8 mouse cellular contexts compared by ENCODE assay signal in genomic region chr8:84901752-84902151, GRCm38 (mm10). TPM values are rescaled to one million over a fixed set of nuclear protein-coding genes. Genes with fewer than 3 reads are reported as not detected.
DNase-seq lines count a peak whose midpoint lies in the region; ATAC-seq and TF ChIP-seq lines count a peak whose summit lies in the region.

Gene Klf1, plus strand, starts transcription at chr8:84901928.

- no peak within 1 kb of the TSS for H3K27ac ChIP-seq in forebrain, embryonic 16.5 days (ENCODE audit: low read length)
- H3K27ac ChIP-seq in macrophage = no peak within 1 kb of the TSS

- no peaks in the 10 kb centered on the region for H3K79me2 ChIP-seq in macrophage (ENCODE audit: inconsistent target)

- peak within 1 kb of the TSS; percentile 58 for H3K9ac ChIP-seq in forebrain, embryonic 16.5 days (replicated peaks; ENCODE audit: low read depth, low read length)

- peaks cover 46% of the 10 kb centered on the region for H3K4me1 ChIP-seq in E14TG2a.4 (replicated peaks; ENCODE audit: low read depth, low read length)
- peaks cover 10% of the 10 kb centered on the region for H3K4me1 ChIP-seq in forebrain, embryonic 16.5 days (replicated peaks; ENCODE audit: control insufficient read depth, insufficient read depth, low read length)

- no peaks in the 10 kb centered on the region for H3K9me3 ChIP-seq in E14TG2a.4 (ENCODE audit: low read length)
- no peaks in the 10 kb centered on the region for H3K9me3 ChIP-seq in forebrain, embryonic 16.5 days (ENCODE audit: control insufficient read depth, low read length)

- H3K27me3 ChIP-seq in E14TG2a.4 (ENCODE audit: insufficient read depth, low read length) = peaks cover 21% of the 10 kb centered on the region
- no peaks in the 10 kb centered on the region for H3K27me3 ChIP-seq in forebrain, embryonic 16.5 days (replicated peaks; ENCODE audit: control insufficient read depth, insufficient read depth, low read length)

- peak within 1 kb of the TSS; percentile 91 for H3K4me2 ChIP-seq in forebrain, embryonic 16.5 days (ENCODE audit: low read length)

- WGBS in forebrain, embryonic 16.5 days = 78% methylated on average over 3 of the region's 3 CpGs
- WGBS in macrophage (ENCODE audit: missing documents) = 76% methylated on average over 3 of the region's 3 CpGs

- TF ChIP-seq CTCF in E14TG2a.4 (conservative IDR thresholded peaks at IDR 0.05; ENCODE audit: low read length) = no peak

- DNase-seq in embryo, embryonic 10 days (ENCODE audit: low spot score) = peak; percentile 24
- DNase-seq in embryo, embryonic 10.5 days (ENCODE audit: low spot score) = no peak
- no peak for DNase-seq in ovary, postnatal 14 days (ENCODE audit: low spot score)
- DNase-seq in adrenal gland, adult (ENCODE audit: inconsistent age in 2 of 2, low spot score in 1 of 2) = no peak
- DNase-seq in yolk sac, embryonic 10.5 days (ENCODE audit: low spot score) = no peak

- H3K4me3 ChIP-seq in E14TG2a.4 (replicated peaks; ENCODE audit: low read length) (peak within 1 kb of the TSS; percentile 93), macrophage (ENCODE audit: inconsistent target) (peak within 1 kb of the TSS; percentile 33)
- H3K4me3 ChIP-seq in forebrain, embryonic 16.5 days (replicated peaks; ENCODE audit: low read length) = peak within 1 kb of the TSS; percentile 54

- H3K36me3 ChIP-seq in E14TG2a.4 (ENCODE audit: insufficient read depth, low read length) (peaks cover 12% of the 10 kb centered on the region; the same call in 1 of the 2 replicates), macrophage (ENCODE audit: inconsistent target) (no peaks in the 10 kb centered on the region)
- no peaks in the 10 kb centered on the region for H3K36me3 ChIP-seq in forebrain, embryonic 16.5 days (ENCODE audit: control insufficient read depth, insufficient read depth)

- no peak for ATAC-seq in forebrain, embryonic 16.5 days

RNA-seq across cellular contexts. Expression of gene Klf1, which starts in this region (rescaled TPM):
- 0.73 and 0.85 TPM in 2 replicates for polyA plus RNA-seq in forebrain, embryonic 16.5 days (2015; fragmentation: Nextera tagmentation; extraction: Ambion mirVana)
- total RNA-seq in macrophage (2018; cell fraction: chromatin; rRNA removed) = not detected
- total RNA-seq in macrophage (2018; cell fraction: cytosol; rRNA removed) = under 1 TPM in 9 of 26 experiments, not detected in 17; 0.09 to 0.24 (median 0.13) TPM
- total RNA-seq in macrophage (2018; cell fraction: nucleus; rRNA removed) = not detected
- 0.09 TPM in 1 of 3 replicates, not detected in the others for polyA plus RNA-seq in macrophage (2018)

Comparison
In these comparisons a context has a peak if more than half of its experiments do, and no peak if none do; other contexts are left out.
1. H3K4me3 ChIP-seq: peak in every context shown above with its lines; median percentile 93 in E14TG2a.4; 54 in forebrain, embryonic 16.5 days; 33 in macrophage.